Mouse (Mus musculus) C3H10T1/2 (cell line): ENCODE data around the gene Trip12. TPM values are rescaled to one million over a fixed set of nuclear protein-coding genes. Genes with fewer than 3 reads are reported as not detected.

Experiments used
- polyA plus RNA-seq, 2 experiments: library from polyadenylated mRNA; unstranded; fragments of >200 nt; fragmentation: generic; extraction: Trizol; gene quantifications; one replicate each; pipeline ENCODE4 v1.2.1; 2012; ENCODE audit warnings: missing spikeins in 2 of 2

The Trip12 gene
- 10 to 100 TPM in 1 of 2 experiments, 1 to 10 TPM in 1; 2.8 to 34.7 TPM for polyA plus RNA-seq

DNA sequence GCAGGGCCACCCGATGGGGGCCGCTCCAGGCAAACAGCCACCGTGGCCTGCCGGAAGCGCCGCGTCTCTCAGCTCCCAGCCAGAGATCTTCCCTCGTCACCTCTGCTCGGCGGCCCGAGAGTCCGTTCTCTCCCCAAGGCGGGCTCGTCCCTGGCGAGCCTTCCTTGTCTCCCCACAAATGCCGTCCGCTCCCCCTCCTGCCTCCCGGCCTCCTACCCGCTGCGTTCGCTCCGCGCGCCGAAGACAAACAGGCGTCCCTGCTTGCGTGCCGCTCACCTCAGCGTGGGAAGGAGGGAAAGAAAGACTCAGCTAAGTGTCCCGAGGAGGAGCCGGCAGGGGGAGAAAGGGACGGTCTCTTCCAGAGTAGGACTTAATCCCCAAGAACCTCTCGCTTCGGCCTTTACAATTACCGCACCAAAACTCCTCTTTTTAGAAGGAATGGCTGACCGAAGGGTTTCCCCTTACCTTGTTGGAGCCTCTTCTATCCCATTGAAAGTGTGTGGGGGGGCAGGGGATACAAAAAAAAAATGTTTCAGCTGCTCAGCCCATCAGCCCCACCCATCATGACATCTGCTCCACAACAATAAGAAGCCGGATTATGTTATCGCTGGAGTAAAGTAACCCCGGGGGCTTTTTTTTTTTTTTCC is at the start of gene Trip12:
Trip12 (minus strand) TSS at position 499 of the 647 bp plus-strand sequence.

DNA sequence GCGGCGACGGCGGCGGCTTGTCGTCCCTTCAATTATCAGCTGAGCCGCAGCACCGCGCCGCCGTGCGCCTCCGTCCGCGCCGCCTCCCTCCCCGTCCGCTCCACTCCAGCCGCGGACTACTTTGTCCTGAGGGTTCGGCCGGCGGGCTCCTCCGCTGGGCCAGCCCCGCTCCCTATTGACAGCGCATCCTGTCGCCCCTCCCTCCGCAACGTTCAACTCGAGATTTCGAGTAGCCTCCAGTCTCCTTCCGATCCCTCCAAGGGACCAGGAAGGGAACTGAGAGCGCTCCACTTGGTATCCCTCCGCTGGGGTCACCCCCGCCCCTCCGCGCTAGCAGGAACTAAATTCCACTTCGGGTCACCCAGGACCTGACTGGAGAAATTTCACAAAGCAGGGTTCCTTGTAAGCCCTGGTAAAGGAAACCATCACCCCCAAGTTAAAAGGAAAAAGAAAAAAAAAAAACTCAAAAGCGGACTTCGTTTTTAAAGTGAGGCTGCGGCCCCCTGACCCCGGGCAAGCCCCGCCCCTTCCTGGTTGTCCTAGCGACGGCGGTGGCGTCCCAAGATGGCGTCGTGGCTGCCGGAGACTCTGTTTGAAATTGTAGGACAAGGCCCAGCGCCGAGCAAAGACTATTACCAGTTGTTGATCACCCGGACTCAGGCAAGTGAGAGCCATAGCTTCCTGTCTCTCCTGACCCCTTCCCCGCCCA is 853 bp downstream of the Trip12 start, which contains the start of gene Fbxo36:
Fbxo36 (plus strand) TSS at position 533 of the 709 bp plus-strand sequence.

DNA sequence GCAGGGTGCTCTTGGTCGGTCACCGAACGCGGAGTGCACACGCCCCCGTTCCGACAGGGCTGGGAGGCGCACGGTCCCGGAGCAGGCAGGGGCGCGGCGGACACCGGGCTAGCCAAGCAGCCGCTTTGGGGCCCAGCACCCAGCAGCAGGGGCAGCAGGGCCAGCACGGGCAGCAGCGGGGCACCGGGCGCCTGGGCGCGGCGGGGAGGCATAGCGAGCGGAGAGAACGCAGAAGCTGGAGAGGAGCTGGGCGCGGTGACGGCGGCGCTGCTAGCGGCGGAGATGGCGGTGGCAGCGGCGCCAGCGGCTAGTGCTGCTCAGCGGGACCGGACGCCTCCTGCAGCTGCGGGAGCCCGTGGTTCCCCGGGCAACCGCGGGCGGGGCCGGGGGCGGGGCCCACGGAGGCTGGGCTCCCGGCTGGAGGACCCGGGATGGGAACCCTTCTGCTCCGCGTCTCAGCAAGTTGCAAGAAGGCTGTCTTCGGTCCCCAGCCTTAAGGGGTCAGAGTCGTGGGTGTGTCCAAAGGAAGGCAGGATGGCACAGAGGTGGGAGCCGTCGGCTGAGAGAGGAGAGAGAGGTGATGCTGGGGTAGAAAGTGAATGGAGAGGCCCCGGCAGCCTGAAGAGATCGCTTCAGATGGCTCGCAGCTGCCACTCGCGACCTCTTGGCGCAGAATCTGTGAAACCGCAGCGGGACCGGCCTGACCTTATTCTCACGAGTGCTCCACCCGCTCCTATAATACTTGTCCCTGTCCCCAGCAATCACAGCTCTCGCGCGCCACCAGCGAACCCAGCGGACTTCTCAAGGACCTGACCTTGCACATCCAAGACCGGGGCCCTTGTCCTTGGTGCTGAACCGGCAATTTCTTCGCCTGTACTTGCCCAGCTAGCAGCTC is 144.6 kb downstream of the Trip12 start, which contains the start of gene Dner:
Dner (minus strand) TSS at position 705 of the 895 bp plus-strand sequence.

Other genes starting within 250 kb of the Trip12 start
- under 1 TPM; 0.01 to 0.05 TPM for gene Dner, start 144.3 kb downstream of the Trip12 start, polyA plus RNA-seq
- gene Fbxo36, start 675 bp downstream of the Trip12 start, polyA plus RNA-seq, result 10 to 100 TPM; 21.7 to 41.2 TPM
- gene Slc16a14, start 94.6 kb upstream of the Trip12 start, polyA plus RNA-seq, result under 1 TPM in 1 of 2 experiments, not detected in 1; 0.07 TPM